Mouse (Mus musculus) cerebellum, adult 2 months (tissue): ENCODE measurements at regions not wholly inside any gene's neighbourhood (a gene's known extent, or its start where the extent isn't known, plus 50 kb on each side); places are given as distances from the start of the nearest gene placed in this dataset.

Experiments used
- CTCF ChIP-seq: fragments of 200-500 bp; IDR thresholded peaks from 2 replicates; pipeline ENCODE4 v1.5.1; 2011; ENCODE audit warnings: low read depth, mild to moderate bottlenecking, control low read depth, low read length, moderate library complexity, borderline replicate concordance; ENCODE audit not compliant: insufficient read depth
- POLR2A ChIP-seq: fragments of 200-500 bp; IDR thresholded peaks from 2 replicates; pipeline ENCODE4 v1.6.1; 2011; ENCODE audit warnings: low read length, control low read depth, borderline replicate concordance; ENCODE audit not compliant: insufficient read depth

DNA sequence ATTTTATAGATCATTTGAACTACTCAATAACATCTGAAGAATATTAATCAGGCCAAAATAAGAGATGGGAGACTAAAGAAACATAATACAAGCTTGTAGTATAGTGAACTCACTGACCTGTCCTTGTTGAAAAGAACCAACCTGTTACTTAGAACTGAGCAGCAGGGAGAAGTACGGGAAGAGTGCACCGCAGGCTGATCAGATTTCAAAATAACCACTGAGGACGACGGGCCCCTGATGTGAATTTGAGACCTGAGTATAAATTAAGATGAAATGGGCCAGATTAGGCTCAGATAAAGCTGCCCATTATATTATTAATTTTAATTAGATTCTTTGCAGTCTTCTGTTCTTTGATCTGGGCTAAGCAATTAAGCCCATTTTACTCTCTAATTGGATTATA lies 391.2 kb upstream of the Tyrp1 start:
- TF ChIP-seq POLR2A (no peak), CTCF (no peak)
